Mouse (Mus musculus) midbrain, embryonic 16.5 days (tissue): ENCODE results near the gene 1700069L16Rik. TPM values are rescaled to one million over a fixed set of nuclear protein-coding genes. Genes with fewer than 3 reads are reported as not detected.

Source experiments
- ATAC-seq: fragments of 200-750 bp; cut with Nextera tagmentation; 2 replicates; pipeline ENCODE4 v1.8.0; 2017; ENCODE audit warnings: moderate TSS enrichment
- H3K27ac ChIP-seq: fragments of 300-500 bp; sonication (generic); 2 replicates; pipeline ENCODE4 v1.5.1; 2014; ENCODE audit warnings: mild to moderate bottlenecking, low read length, mixed read lengths
- H3K27me3 ChIP-seq: fragments of 300-500 bp; sonication (generic); 2 replicates; pipeline ENCODE4 v1.6.1; 2014; ENCODE audit warnings: low read depth, low read length, mixed read lengths; ENCODE audit not compliant: control insufficient read depth, insufficient read depth
- H3K36me3 ChIP-seq: fragments of 300-500 bp; sonication (generic); 2 replicates; pipeline ENCODE4 v1.6.1; 2014; ENCODE audit warnings: mild to moderate bottlenecking, low read length, moderate library complexity, mixed read lengths; ENCODE audit not compliant: control insufficient read depth, insufficient read depth
- H3K4me1 ChIP-seq: fragments of 300-500 bp; sonication (generic); 2 replicates; pipeline ENCODE4 v1.6.1; 2014; ENCODE audit warnings: mild to moderate bottlenecking, low read length, mixed read lengths; ENCODE audit not compliant: control insufficient read depth, insufficient read depth
- H3K4me2 ChIP-seq: fragments of 300-500 bp; sonication (generic); 2 replicates; pipeline ENCODE4 v1.6.1; 2014; ENCODE audit warnings: mild to moderate bottlenecking, low read length, mixed read lengths
- H3K4me3 ChIP-seq: fragments of 300-500 bp; sonication (generic); 2 replicates; pipeline ENCODE4 v1.5.1; 2014; ENCODE audit warnings: low read depth, mild to moderate bottlenecking, low read length, moderate library complexity, mixed read lengths
- H3K9ac ChIP-seq: fragments of 300-500 bp; sonication (generic); 2 replicates; pipeline ENCODE4 v1.6.1; 2014; ENCODE audit warnings: low read depth, low read length, mixed read lengths
- H3K9me3 ChIP-seq: fragments of 300-500 bp; sonication (generic); replicated peaks from 2 replicates; pipeline ENCODE4 v1.6.1; 2014; ENCODE audit warnings: mild to moderate bottlenecking, low read length, mixed read lengths; ENCODE audit not compliant: control insufficient read depth, poor library complexity, severe bottlenecking
- WGBS: fragments of 180-500 bp; shearing (Covaris S2); extraction: QIAGEN DNeasy Blood & Tissue Kit; methylation state at CpG from one replicate; pipeline ENCODE4 v1.1.7; 2014; 5-methylcytosine and 5-hydroxymethylcytosine counted together
- polyA plus RNA-seq: library from polyadenylated mRNA; unstranded; fragments of >200 nt; fragmentation: Nextera tagmentation; extraction: Ambion mirVana; gene quantifications from 2 replicates; pipeline ENCODE4 v1.2.1, GENCODE M21; 2015

The 1700069L16Rik gene
- polyA plus RNA-seq, 1 experiment from 2014 or later: not detected

DNA sequence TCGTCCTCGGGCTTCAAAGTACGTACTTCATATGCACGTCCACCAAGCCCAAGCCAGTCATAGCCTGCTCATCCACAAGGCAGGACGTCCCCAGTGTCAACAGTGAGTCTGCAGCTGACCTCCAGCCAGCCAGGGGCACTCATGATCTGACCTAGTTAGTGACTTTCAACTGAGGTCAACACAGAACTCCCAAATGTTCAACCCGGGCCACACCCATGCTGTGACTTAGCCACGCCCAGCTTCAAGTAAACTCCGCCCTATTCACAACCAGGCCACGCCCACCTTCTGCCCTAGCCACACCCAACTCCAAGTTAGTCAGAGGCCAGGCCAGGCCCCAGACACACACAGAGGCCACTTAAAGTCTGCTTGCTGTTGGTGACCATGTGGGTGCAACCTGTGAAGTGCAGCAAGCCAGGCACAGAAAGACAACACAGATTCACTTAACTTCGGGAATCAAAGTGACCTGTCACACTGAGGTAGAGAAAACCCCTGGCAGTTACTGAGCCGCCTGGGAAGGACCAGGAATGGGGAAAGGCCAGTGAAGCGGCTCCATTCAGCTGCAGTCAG lies 59.9 kb downstream of the 1700069L16Rik start:
- H3K4me2 ChIP-seq: no peak overlapping the region
- WGBS: 79% methylated on average over 12 of the region's 12 CpGs
- no peaks in the 10 kb centered on the region for H3K27me3 ChIP-seq
- no peak overlapping the region for H3K4me3 ChIP-seq
- H3K4me1 ChIP-seq: no peaks in the 10 kb centered on the region
- no peaks in the 10 kb centered on the region for H3K9me3 ChIP-seq
- no peak overlapping the region for H3K9ac ChIP-seq
- no peak overlapping the region for H3K27ac ChIP-seq
- no peak for ATAC-seq
- H3K36me3 ChIP-seq: no peaks in the 10 kb centered on the region

DNA sequence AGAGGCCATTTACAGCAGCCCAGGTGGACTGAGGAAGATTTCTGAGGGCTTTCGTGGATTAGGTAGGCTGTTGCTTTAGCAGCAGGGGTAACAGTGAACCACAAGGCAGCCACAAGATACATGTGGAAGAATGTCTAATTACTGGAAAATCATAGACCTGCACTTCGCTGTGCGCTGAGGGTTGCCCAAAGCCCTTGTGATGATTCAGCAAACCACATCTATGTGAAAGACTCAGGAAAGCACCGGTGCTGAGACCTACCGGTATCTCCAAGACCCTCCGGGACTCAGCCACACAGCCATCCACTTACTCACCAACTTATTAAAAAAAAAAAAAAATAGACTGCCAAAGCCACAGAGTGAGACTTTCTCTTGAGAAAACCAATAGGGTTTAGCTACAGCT lies 60.4 kb downstream of the 1700069L16Rik start:
- no peaks in the 10 kb centered on the region for H3K9me3 ChIP-seq
- no peak overlapping the region for H3K4me2 ChIP-seq
- no peak for ATAC-seq
- no peak overlapping the region for H3K4me3 ChIP-seq
- no peaks in the 10 kb centered on the region for H3K4me1 ChIP-seq
- no peaks in the 10 kb centered on the region for H3K27me3 ChIP-seq
- H3K36me3 ChIP-seq: no peaks in the 10 kb centered on the region
- WGBS: 92% methylated on average over 6 of the region's 6 CpGs
- no peak overlapping the region for H3K9ac ChIP-seq
- no peak overlapping the region for H3K27ac ChIP-seq

DNA sequence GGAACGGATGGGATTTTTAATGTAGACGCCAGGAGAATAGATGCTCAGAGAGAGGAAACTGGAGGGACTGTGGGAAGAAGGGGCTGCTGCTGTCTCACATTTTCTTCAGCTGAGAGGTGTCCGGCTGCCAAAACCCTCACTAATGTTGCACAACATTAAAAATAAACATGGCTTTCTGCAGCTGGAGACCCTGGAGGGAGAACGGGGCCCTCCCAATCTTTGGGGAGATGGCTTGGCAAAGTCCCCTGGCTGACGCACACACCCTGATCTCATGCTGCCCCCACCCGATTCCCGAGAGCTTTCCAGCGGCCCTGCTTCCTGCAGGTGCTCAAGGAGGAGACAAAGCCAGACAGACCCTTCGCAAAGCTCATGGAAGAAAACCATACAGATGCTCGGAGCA lies 63.7 kb downstream of the 1700069L16Rik start:
- no peak for ATAC-seq
- Histone ChIP-seq H3K4me1 (no peaks in the 10 kb centered on the region), H3K4me3 (no peak overlapping the region), H3K27ac (no peak overlapping the region), H3K4me2 (no peak overlapping the region), H3K9ac (no peak overlapping the region), H3K36me3 (no peaks in the 10 kb centered on the region), H3K27me3 (no peaks in the 10 kb centered on the region), H3K9me3 (no peaks in the 10 kb centered on the region)
- 72% methylated on average over 10 of the region's 10 CpGs for WGBS

DNA sequence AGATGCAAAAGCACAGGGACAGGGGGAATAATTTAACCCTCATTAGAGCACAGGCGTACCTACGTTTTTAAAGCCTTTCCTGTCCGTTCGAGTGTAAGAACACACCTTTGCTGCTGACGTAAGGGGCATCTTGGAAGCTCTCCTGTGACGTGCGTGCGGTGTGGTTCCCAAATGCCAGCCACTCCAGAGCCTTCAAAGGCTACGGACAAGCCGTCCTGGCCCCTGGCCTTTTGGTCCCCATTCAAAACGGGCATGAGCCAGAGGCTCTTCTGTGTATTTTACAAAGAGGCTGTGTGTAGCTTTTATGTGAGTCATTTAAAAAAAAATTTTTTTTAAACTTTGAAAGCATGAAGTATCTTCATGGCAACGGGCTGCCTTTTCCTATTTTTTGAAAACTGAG lies 69.8 kb downstream of the 1700069L16Rik start:
- no peak overlapping the region for H3K4me3 ChIP-seq

DNA sequence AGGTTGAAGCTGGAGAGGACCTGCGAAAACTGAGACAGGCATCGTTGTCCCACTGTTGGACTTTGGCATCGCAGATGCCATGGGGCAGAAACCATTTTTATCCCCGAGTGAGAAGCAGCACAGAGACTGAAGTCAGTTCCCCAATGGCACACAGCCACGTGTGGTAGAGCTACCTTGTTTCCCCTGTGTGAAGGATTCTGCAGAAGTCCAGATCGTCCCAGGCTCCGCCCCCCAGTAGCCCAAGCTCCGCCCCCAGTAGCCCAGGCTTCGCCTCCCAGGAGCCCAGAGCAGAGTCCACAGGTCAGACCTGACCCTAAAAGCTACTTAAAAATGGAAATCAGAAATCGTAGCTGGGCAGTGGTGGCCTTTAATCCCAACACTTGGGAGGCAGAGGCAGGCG lies 70.4 kb downstream of the 1700069L16Rik start:
- Histone ChIP-seq H3K36me3 (no peaks in the 10 kb centered on the region), H3K4me1 (peaks cover 2% of the 10 kb centered on the region; the same call in 1 of the 2 replicates), H3K27ac (no peak overlapping the region), H3K4me3 (no peak overlapping the region), H3K27me3 (0 out of 2 replicates have a peak, but pooled peaks cover 4% of the 10 kb centered on the region), H3K4me2 (no peak overlapping the region), H3K9me3 (no peaks in the 10 kb centered on the region), H3K9ac (no peak overlapping the region)
- 78% methylated on average over 11 of the region's 11 CpGs for WGBS
- no peak for ATAC-seq

More for the DNA sequence above, 69.8 kb downstream of the 1700069L16Rik start:
- ATAC-seq: no peak
- 79% methylated on average over 12 of the region's 12 CpGs for WGBS
- H3K27me3 ChIP-seq: 0 out of 2 replicates have a peak, but pooled peaks cover 4% of the 10 kb centered on the region
- H3K4me2 ChIP-seq: no peak overlapping the region
- no peak overlapping the region for H3K27ac ChIP-seq
- no peak overlapping the region for H3K9ac ChIP-seq
- peaks cover 2% of the 10 kb centered on the region; the same call in 1 of the 2 replicates for H3K4me1 ChIP-seq
- H3K36me3 ChIP-seq: no peaks in the 10 kb centered on the region
- H3K9me3 ChIP-seq: no peaks in the 10 kb centered on the region

DNA sequence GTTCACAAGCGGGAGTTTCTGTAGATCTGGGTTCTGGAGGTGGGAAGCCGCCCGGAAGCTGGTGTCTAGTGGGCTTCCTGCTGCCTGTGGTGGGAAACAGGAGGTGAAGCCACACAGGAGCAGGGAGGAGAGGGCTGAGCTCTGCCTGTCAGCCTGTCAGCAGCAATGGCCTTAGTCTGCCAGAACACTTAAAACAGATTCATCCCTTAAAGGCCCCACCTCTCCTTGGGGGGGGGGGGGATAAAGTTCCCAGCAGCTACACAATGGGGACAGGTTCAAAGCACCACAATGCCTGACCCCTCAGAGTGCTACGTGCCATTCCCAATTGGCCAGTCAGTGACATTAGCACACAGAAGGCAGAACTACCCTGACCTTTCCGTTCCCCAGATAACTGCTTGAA lies 72.4 kb downstream of the 1700069L16Rik start:
- 0 out of 2 replicates have a peak, but pooled peaks cover 4% of the 10 kb centered on the region for H3K27me3 ChIP-seq
- no peaks in the 10 kb centered on the region for H3K36me3 ChIP-seq
- no peak overlapping the region for H3K4me2 ChIP-seq
- no peak overlapping the region for H3K27ac ChIP-seq
- H3K4me1 ChIP-seq: peaks cover 2% of the 10 kb centered on the region; the same call in 1 of the 2 replicates
- no peaks in the 10 kb centered on the region for H3K9me3 ChIP-seq
- 21% methylated on average over 5 of the region's 5 CpGs for WGBS
- H3K4me3 ChIP-seq: no peak overlapping the region
- ATAC-seq: no peak
- H3K9ac ChIP-seq: no peak overlapping the region

DNA sequence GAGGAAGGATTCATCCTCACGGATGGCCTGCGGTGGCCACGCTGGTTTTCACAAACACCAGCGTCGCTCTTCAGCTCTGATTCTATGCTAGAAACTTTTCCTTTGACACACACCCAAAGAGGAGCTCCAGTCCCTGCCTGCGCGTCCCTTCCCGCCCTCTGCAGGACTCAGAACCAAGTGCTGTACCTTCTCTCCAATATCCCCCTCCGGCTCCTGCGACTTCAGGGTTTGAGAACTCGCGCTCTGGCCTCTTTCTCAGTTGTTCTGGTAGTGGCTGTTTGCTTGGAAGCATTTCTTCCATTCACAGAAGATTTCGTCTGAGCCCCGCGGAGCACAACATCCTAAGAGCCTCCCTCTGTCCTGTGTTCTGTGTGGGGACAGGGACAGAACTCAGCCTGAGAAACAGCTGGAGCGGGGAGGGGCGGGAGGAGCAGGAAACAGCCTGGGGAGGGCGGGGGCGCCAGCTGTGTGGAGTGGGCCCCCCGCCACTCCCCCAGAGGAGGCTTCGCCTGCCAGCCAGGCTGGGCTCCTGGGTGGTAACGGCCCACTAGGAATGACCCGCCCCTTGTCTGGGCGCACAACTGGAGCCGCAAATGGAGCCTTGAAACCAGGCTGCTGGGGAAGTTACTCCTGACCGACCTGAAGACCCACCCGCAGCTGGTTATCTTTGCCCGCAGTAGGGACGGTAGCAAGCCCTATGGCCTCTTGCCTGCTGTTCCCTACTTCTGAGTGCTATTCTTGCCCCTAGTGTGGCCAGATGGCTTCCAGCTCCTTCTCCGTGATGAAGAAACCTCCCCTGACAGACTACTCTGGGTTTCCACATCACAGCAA lies 74.3 kb downstream of the 1700069L16Rik start, which contains the start of gene Cmklr1:
Cmklr1 (minus strand) TSS at position 392 of the 831 bp plus-strand sequence.
- H3K9ac ChIP-seq: no peak within 1 kb of the TSS
- no peaks in the 10 kb centered on the region for H3K36me3 ChIP-seq
- 9% methylated on average over 30 of the region's 30 CpGs for WGBS
- H3K9me3 ChIP-seq: no peaks in the 10 kb centered on the region
- no peak for ATAC-seq
- H3K4me1 ChIP-seq: peaks cover 2% of the 10 kb centered on the region; the same call in 1 of the 2 replicates
- no peak within 1 kb of the TSS for H3K4me3 ChIP-seq
- H3K4me2 ChIP-seq: peak within 1 kb of the TSS; percentile 15; the same call in 1 of the 2 replicates
- H3K27ac ChIP-seq: no peak within 1 kb of the TSS
- 0 out of 2 replicates have a peak, but pooled peaks cover 4% of the 10 kb centered on the region for H3K27me3 ChIP-seq

DNA sequence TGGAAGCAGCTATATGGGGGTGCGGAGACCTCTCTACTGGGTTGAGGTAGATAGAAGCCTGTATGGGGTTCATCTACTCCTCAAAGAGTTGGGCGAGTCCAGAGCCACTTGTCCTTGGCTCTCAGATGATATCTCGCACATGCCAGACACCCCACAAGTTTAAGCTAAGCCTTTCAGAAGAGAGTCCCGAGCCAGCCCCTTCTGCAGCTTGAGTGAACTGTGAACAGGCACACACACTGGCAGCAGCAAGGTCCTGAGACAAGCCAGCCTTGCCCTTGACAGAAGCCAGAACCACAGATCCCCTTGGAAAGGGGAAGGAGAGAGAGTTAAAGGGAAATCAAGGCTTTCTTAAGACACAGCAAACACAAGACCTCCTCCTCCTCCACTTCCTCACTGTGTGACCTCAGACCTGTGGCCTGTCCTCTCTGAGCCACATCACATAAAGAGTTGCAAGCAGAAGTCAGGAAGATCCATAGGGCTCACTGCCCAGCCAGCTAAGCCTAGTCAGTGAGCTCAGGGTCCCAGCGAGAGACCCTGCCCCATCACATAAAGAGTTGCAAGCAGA lies 75.8 kb downstream of the 1700069L16Rik start:
- ATAC-seq: no peak
- Histone ChIP-seq H3K4me2 (no peak overlapping the region), H3K9me3 (no peaks in the 10 kb centered on the region), H3K4me3 (no peak overlapping the region), H3K9ac (no peak overlapping the region), H3K27ac (no peak overlapping the region), H3K4me1 (peaks cover 2% of the 10 kb centered on the region; the same call in 1 of the 2 replicates), H3K27me3 (0 out of 2 replicates have a peak, but pooled peaks cover 4% of the 10 kb centered on the region), H3K36me3 (no peaks in the 10 kb centered on the region)
- 84% methylated on average over 5 of the region's 5 CpGs for WGBS
